Mouse (Mus musculus) adrenal gland, adult 2 months (tissue): Measurements from ENCODE around the gene Dennd1a. TPM values are rescaled to one million over a fixed set of nuclear protein-coding genes. Genes with fewer than 3 reads are reported as not detected.

Source experiments
- DNase-seq: peaks from one replicate; pipeline ENCODE4 v3.0.0; 2021
- long read RNA-seq: library from polyadenylated mRNA; stranded (forward); transcript quantifications from one replicate; pipeline ENCODE4 v2.0.0, GENCODE M21; 2021
- polyA plus RNA-seq: library from polyadenylated mRNA; depleted of rRNA; stranded (reverse); fragments of >200 nt; gene quantifications from 2 replicates; pipeline ENCODE4 v1.2.3, GENCODE M21; 2012; rRNA removed
- total RNA-seq, 2 experiments: library from RNA; stranded (reverse); gene quantifications; 2 replicates each; pipeline ENCODE4 v1.2.3; 2021

Dennd1a gene
- 10 to 100 TPM; 23.6 to 26.4 TPM for total RNA-seq
- polyA plus RNA-seq, result 25.0 and 29.8 TPM in 2 replicates
- long read RNA-seq, partial matches to known transcripts, result 1 of 6 reads
- long read RNA-seq, other reads (novel, unspliced or antisense), result 5 of 6 reads

DNA sequence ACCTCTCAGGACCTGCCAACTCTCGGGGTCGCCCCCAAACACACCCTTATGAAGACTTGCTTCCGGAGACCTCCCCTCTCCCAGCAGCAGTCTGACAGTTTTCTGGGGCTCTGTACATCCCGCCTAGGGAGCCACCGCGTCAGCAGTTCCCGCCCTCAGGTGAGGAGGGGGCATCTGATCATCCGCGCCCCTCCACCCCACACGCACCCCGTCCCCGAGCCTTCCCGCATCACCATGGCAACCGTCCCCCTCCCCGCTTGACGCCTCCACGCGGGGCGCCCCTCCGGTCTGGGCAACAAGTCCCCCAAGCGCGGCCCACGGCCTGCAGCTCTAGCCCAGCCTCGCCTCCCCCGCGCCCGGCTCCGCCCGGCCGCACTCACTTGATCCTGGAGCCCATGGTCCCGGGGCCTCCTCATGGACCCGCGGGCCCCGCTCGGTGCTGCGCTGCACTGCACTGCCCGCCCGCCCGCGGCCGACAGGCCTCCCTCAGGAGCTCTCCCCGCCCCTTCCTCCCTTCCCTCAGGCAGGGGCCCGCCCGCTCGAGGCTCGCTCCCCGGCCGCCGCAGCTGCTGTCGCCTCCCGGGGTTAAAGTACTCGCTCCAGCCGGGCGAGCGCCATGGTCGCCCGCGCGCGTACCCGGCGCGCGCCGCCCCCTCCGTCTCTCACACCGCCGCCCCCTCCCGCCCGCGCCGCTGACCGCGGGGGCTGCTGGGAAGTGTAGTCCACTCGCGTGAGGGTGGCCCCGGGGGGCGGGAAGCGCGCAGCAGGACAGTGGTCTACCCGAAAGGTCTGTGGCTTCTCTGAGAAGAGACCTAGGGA lies at the start of gene Dennd1a:
Dennd1a (minus strand) TSS at position 658 of the 819 bp plus-strand sequence.
- DNase-seq, result peak; percentile 94

DNA sequence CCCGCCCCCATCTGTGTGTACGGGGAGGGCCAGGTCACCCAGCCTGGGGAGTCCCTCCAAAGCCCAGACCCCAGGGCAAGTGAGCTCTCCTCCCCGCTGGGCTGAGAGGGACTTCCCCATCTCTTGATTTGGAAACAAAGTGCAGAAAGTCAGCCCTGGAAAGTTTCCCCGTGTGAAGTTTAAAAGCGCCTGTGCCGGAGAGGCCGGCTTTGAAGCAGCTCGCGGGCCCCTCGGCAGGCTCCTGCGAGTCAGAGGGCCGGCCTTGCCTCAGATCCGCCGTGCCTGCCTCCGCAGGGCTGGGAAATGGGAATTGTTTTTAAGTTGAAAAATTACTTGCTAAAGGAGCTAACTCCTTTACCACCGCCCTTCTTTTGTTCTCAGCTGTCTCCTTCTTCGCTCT lies 49.4 kb upstream of the Dennd1a start:
- DNase-seq, result no peak

DNA sequence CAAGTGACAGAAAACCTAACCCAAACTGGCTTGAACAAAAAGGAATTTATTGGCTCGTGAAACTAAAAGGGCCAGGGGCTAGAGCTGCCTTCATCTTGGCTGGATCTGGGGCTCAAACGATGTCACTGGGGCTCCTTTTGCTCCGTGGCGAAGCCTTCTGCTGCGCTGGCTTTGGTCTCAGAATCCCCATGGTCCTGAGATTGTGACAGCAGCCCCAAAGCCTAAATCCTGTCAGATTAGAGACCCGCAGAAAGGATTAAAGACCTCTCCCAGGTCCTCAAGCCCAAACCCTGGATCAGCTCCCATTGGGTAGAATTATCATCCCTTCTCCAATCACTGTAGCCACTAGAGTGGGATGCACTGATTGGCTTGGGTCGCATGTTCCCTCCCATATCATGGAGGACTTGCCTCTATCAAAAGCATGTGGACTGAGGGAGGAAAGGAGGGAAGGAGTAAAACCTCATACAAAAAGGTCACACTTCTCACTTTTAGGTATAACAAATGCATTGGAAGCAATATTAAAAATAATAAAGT lies 46.5 kb upstream of the Dennd1a start:
- DNase-seq, result no peak

DNA sequence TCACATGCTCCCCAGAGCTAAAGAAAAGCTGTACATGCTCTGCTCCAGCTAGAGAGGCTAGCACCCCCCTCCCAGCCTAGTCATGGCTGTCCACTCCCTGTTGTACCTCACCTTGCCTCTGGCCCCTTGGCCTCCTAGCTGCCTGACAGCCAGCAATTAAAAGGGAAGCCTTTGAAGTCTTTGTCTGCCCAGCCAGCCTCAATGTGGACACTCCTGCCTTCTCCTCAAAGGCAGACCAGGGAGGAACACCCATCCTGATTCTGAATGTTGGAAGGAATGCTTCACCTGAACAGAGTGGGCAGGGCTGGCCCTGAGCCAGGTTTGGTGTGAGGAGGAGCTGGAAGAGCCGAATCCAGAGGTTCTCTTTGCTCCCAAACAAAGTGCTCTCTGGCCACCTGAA lies 39.5 kb upstream of the Dennd1a start:
- no peak for DNase-seq

DNA sequence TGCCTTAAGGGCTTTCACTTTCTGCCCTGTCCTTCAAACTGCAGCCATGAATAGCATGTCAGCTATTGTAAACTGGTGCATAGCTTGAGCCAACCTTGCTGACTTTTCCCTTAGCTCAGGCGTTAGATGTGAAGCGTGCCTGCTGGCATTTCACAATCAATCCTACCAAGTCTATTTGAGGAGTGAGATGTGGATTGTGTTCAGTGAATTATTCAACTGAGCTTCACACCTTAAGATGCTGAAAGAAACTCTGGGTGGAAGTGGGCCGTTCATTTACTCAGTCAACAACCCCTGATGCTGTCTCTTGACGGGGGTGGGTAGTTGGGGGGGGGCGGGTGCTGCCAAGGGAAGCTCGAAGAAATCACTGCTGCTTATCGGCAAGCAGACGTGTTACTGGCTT lies 36.2 kb upstream of the Dennd1a start:
- no peak for DNase-seq

DNA sequence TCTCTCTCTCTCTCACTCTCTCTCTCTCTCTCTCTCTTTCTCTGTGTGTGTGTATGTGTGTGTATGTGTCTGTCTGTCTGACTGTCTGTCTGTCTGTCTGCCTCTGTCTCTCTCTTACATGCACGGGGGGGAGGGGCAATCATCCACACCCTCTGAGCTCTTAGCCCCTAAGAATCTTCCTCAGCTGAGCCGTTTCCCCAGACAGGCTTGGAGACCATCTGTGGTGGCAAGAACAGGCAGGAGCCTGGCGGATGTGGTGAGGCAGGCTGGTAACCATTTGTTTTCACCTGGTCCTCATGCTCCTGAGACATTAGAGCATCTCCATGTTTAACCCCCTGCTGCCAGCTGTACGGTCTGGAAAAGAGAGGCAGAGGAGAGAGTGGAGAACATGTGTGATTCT lies 33.7 kb upstream of the Dennd1a start:
- DNase-seq, result no peak

DNA sequence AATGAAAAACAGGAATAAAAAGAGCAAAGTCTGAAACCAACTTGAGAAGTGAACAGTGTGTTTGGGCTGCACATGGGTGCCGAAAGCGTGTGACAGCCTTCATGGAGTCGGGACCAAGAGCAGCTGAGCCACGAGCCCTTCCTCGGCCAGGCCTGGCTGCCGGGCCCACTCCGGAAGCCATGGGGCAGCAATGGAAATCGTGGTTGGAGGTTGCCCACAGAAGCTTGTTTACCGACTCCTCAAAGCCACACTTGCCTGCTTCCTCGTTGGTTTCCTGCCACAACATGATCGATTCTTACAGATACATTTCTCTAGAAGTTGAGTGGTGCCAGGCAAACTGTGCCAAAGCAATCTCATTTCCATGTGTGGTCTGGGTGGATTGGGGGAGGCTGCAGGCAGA lies 31.9 kb upstream of the Dennd1a start:
- no peak for DNase-seq

DNA sequence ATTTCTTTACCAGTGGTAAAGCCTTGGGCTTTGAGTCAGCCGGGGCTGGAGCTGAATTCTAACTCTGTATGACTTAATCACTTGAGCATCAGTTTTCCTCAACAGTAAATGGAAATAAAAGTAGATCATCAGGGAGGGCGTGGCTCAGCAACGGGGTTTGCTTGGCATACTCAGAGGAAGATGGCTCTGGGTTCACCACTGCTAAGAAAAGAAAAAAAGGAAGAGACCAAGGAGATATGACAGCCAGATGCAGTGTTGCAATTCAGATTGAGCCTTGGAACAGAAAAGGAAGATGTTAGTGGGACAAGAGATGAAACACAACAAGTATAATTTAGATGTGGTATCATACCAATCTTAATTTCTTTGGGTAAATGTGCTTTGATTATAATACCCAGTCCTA lies 26.2 kb upstream of the Dennd1a start:
- DNase-seq, result no peak

DNA sequence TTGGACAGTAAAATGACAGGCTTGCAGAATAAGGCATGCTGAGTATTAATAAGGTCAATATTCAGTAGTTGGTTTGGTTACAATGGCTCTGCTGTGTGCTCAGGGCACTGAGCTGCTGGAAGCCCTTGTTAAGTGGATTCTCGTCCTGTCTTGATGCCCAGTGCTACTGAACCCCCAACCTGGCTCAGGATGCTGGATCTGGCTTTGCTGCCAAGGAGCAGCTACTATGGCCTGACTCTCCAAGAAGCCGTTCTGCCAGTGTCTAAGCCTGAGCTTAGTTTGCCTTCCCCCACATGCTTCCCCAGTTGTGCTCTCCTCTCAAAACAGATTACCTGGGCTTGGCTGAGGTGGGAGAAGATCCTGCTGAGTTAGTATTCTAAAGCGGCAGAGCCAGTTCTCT lies 25.7 kb upstream of the Dennd1a start:
- DNase-seq, result no peak

DNA sequence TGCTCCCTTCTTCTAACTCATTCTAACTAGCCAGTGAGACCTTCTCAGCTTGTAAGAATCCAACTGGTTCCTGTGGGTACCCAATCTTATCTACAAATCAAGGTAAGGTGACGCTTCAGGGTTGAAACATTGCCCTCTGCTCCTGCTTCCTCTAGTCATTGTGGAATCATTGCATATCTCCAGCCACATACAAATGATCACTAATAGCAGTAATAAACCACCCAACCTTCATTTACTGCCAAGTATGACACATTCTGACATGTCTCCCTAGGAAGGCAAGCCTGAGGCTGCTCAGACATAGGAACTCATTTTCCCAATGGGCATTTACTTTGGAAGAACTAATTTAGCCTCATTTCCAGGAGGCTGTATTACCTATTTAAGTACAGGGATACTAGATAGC lies 18.0 kb upstream of the Dennd1a start:
- DNase-seq, result no peak

DNA sequence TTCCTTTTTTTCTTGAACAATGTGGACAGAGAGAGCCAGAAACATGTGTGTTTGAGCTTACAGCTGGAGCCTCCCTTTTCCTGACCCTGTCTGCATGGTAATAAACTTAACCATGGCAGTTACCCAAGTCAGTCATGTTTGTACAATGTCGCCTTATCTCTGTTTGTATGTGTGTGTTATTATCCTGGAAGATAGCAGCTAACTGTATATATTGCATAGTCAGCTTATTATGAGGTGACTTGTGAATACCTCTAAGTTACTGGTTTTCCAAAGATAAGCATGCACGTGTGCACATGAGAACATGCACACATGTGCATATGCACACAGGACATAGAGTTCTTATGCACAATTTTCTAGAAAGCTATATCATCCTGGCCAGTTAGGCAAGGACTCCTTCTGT lies 13.8 kb upstream of the Dennd1a start:
- DNase-seq, result no peak

DNA sequence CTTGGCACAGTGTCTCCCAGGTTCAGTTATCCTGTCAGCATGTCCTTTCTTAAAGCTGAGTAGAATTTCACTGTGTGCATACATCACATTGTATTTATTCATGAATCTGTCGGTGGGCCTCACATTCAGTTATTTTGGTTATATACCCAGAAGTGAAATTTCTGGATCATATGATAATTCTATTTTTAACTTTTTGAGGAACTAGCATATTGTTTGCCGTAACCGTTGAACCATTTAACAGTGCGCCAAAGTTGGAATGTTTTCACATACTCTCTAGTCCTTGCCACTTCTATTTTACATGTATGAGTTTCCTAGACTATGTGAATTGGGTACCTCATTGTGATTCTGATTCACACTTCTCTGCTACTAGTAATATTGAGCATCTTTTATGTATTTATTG lies 8.7 kb upstream of the Dennd1a start:
- DNase-seq, result no peak

DNA sequence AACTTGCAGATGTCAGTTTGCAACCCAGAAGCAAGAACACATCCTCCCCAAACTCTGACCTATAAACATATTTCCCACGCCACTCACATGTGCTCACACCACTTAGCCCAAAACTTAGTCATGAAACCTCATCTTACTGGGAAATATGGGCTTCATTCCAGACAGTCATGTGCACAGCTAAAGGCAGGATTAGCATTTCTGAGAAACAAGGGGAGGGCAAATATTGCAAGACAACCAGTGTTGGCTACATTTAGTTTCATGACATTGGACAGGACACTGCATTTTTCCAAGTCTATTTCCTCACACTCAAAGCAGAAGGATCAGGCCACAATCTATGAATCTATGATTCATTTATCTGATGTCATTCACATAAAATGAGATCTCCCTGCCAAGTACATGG lies 4.3 kb upstream of the Dennd1a start:
- peak; percentile 13 for DNase-seq

DNA sequence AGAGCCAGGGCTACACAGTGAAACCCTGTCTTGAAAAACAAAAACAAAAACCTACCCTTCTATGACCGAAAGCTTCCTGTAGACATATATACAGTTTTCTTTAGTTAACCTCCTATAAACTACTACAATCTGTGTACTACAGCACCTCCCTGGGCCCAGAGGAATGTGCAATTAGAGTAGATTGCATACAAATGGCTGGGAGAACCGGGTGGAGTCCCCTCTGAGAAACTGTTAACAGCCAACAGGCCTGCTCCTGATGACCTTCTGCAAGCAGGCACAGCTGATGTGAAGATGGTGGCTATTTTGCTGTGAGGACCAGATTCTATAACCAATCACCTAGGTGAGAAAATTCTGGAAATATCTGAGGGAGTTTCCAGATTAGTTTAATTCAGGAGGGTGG lies 1.0 kb upstream of the Dennd1a start:
- no peak for DNase-seq

DNA sequence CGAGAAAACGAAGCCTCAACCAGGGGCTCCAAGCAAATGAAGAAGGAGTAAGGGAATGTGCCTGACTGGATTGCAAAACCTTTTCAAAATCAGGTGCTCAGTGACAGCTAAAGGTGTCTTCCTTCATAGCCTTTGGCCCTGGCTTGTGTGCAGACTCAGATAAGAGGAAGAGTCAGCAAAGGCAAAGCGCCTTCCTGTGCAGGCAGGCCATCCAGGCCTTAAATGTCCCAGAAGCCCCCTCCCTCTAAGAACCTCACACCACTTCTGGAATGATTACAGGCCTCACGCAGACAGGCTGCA lies 807 bp downstream of the Dennd1a start:
- no peak for DNase-seq

DNA sequence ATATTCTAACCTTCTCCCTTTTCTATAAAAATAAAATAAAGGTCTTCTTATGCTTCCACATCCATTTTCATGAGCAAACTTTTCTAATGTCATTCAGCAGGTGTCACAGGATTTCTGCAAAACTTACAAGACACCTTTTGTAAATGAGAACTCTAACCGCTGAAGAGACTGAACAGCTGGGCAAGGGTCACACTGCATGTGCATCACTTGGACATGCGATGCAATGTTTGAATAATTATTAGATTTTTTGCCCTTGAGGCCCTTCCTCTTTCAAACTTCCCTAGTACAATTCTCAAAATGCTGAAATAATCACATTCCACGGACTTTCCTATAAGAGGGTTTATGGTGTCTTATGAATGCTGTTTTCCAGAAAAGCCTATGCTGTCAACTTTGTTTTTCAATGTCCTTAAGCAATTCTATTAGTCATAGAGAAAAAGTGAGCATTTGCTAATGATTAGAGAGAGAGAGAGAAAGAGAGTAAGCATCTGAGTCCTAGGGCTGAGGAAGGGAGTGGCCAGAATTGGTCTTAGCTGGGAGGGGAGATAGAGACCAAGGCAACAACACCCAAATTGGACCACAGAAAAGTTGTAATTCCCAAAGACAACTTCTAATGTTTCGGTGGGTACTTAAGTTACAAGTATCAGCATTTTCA lies 1.3 kb downstream of the Dennd1a start:
- DNase-seq, result no peak

DNA sequence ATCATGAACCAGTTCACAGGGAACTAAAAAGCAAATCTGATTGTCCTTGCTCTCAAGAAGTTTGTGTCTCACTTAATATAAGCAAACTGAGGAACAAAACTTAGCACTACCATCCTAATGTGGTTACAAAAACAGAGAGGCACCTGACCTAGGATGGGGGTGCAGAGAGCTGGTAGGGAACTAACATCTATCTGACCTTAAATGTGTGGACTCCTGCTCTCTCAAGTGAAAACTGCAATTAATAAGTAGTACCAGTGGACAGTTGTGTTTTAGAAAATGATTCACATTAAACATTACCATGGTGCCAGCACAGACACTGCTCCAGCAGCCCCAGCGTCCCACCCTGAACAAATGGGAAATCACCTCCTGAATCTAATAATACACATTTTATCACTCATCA lies 3.2 kb downstream of the Dennd1a start:
- DNase-seq, result no peak

DNA sequence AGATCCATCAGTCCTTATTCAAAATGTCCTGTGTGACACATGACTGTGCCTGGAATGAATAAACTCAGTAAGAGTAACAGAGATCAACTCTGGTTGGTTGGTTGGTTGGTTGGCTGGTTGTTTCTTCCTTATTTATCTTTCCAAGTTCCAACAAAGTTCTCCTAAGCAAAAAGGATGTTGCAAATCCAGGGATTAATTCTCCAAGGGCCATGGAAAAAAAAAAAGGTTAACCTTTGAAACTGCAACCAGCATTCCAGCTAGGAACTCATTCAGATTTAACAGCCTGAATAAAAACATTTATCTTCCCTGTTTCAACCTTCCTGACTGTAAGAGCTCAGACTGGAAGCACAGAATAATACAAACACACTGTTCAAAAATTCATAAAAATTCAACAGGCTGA lies 6.8 kb downstream of the Dennd1a start:
- no peak for DNase-seq

DNA sequence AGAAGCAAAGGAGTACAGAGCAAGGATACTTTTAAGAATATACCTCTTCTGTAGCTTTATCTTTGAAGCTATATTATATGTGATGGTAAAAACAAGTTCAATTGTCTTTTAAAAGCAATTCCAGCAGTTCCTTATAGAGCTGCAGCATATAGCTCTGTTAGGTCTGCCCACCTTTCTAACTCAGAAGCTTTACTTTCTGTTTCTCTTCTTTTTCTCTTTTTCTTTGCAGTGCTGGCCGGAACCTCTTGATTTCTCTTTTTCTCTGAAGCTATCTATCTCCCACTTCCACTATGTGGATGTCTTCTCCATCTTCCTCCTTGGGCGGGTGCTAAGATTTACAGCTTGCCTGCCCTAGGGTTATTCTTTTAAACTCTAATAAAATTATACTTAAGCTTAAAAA lies 12.2 kb downstream of the Dennd1a start:
- no peak for DNase-seq

DNA sequence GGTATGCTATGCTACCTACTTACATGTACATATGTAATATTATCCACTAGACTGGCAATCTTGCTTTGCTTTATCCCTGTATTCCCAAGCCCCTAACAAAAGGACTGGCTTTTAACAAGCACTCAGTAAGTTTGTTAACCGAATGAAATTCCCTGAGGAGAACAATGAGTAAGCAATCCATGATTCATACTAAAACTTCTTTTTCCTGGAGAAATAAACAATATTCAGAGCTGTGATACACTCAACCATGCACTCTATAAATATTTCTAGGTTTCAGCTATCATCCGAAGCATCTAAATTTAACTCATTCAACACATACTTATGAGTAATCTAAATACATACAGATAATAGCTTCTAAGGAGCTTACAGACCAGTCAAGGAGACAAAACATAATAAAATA lies 23.5 kb downstream of the Dennd1a start:
- no peak for DNase-seq

DNA sequence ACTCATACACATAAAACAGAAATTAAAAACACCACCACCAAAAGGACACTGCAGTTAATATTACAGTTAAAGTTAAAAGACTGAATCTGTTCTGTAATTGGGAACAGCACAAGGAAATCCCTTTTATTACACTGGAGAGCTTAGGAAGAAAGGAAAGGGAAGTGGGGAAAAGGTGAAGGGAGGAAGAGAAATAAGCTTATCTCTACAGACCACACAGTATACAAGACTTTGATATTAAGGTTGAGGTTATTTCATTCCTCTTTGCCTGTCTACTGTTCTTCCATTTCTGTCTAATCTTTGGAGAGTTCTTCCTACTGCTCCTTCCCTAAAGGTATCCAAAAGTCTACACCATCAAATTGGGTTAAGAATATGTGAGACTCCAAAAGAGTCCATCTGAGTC lies 28.1 kb downstream of the Dennd1a start:
- no peak for DNase-seq

DNA sequence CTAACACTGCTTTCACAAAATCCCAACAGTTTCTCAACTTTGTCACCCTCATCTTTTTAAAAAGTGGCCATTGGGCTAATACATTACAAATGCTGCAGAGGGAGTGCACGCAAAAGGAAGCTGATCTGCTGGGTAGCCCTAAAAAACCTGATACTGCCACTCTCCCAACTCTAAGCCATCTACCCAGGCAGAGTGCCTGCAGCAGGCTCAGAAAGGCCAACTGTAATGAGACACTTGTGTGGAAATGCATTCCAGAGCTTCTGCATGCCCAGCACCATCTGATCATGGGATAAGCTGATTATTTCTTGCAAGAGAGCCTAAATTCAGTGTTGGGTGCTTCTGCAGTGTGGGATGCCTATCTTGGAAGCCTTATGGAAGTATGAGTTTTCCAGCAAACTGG lies 49.6 kb downstream of the Dennd1a start:
- no peak for DNase-seq

DNA sequence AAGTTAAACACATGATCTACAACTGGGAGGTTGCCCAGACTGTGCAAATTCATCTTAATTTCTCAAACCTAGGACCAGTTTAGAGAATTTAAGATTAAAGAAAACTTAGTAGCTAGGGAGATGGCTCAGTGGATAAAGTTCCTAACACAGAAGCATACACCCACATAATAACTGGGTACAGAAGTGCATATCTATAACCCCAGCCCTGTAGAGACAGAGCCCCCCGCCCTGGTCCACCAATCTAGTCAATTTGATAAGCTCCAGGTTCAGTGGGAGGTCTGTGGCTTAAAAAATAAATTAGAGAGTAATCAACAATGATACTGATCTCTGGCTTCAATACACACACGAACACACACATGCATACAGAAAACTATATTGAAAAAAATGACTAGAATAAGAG lies 51.6 kb downstream of the Dennd1a start:
- no peak for DNase-seq

DNA sequence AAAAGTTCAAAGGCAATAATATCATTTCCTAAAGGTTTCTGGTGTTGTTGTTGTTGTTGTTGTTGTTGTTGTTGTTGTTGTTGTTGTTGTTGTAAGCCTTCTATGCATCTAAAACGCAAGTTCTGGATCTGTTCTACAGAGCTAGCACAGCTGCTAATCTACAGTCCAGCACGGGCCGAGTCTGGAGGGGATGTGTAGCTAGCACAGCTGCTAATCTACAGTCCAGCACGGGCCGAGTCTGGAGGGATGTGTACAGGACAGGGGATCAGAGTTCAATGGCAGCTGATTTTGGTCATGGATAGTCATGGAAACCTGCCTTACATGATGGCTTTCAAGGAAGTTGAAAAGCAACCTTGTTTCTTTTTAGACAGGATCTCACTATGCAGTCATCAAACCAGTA lies 57.3 kb downstream of the Dennd1a start:
- no peak for DNase-seq
